Mouse (Mus musculus) midbrain, embryonic 11.5 days (tissue): Measurements from ENCODE around the gene Tanc2. TPM values are rescaled to one million over a fixed set of nuclear protein-coding genes. Genes with fewer than 3 reads are reported as not detected.

Experiments used
- ATAC-seq: fragments of 200-750 bp; cut with Nextera tagmentation; 2 replicates; pipeline ENCODE4 v1.8.0; 2017; ENCODE audit warnings: moderate TSS enrichment, moderate library complexity; ENCODE audit not compliant: low FRiP score
- DNase-seq: peaks from one replicate; pipeline ENCODE4 v3.0.0; 2015; ENCODE audit warnings: low spot score; ENCODE audit errors: missing footprints
- H3K27ac ChIP-seq: fragments of 300-500 bp; sonication (generic); 2 replicates; pipeline ENCODE4 v1.5.1; 2014; ENCODE audit warnings: low read depth, low read length
- H3K27me3 ChIP-seq: fragments of 300-500 bp; sonication (generic); 2 replicates; pipeline ENCODE4 v1.6.1; 2014; ENCODE audit warnings: mild to moderate bottlenecking, low read length, moderate library complexity, mixed read lengths; ENCODE audit not compliant: control insufficient read depth, insufficient read depth
- H3K36me3 ChIP-seq: fragments of 300-500 bp; sonication (generic); 2 replicates; pipeline ENCODE4 v1.6.1; 2014; ENCODE audit warnings: mild to moderate bottlenecking, low read length, moderate library complexity, mixed read lengths; ENCODE audit not compliant: control insufficient read depth, insufficient read depth
- H3K4me1 ChIP-seq: fragments of 300-500 bp; sonication (generic); 2 replicates; pipeline ENCODE4 v1.6.1; 2014; ENCODE audit warnings: low read length; ENCODE audit not compliant: control insufficient read depth, insufficient read depth
- H3K4me2 ChIP-seq: fragments of 300-500 bp; sonication (generic); 2 replicates; pipeline ENCODE4 v1.6.1; 2014; ENCODE audit warnings: mild to moderate bottlenecking, moderate library complexity
- H3K4me3 ChIP-seq: fragments of 300-500 bp; sonication (generic); 2 replicates; pipeline ENCODE4 v1.5.1; 2014; ENCODE audit warnings: low read depth, low read length
- H3K9ac ChIP-seq: fragments of 300-500 bp; sonication (generic); 2 replicates; pipeline ENCODE4 v1.6.1; 2014; ENCODE audit warnings: low read length
- H3K9me3 ChIP-seq: fragments of 300-500 bp; sonication (generic); 2 replicates; pipeline ENCODE4 v1.6.1; 2016; ENCODE audit warnings: low read length; ENCODE audit not compliant: control insufficient read depth
- WGBS: fragments of 180-500 bp; shearing (Covaris S2); extraction: QIAGEN DNeasy Blood & Tissue Kit; methylation state at CpG from one replicate; pipeline ENCODE4 v1.1.7; 2014; 5-methylcytosine and 5-hydroxymethylcytosine counted together
- polyA plus RNA-seq: library from polyadenylated mRNA; unstranded; fragments of >200 nt; fragmentation: Nextera tagmentation; extraction: Ambion mirVana; gene quantifications from 2 replicates; pipeline ENCODE4 v1.2.1, GENCODE M21; 2014

The Tanc2 gene
- polyA plus RNA-seq, 1 experiment from 2014 or later: 9.9 TPM

DNA sequence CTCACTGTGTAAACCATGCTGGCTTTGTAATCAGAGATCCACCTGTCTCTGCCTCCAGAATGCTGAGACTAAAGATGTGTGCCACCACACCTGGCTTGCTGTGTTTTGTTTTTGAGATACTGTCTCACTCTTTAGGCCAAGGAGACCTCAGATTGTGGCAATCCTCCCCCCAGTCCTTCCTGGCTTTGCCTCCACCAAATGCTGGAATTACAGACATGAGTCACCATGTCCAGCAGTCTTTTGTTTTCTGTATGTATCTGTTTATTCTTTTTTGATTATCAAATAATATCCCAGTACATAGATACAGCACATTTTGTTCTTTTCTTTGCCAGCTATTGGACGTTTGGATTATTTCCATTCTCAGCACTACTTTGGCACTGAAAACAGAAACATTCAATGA, 368.8 kb downstream of the Tanc2 start:
- H3K4me2 ChIP-seq: no peak overlapping the region
- H3K4me3 ChIP-seq: no peak overlapping the region
- no peaks in the 10 kb centered on the region for H3K9me3 ChIP-seq
- no peak overlapping the region for H3K27ac ChIP-seq
- WGBS: 70% methylated on average over 1 of the region's 1 CpGs
- ATAC-seq (no peak), DNase-seq (no peak)
- no peak overlapping the region for H3K9ac ChIP-seq
- no peaks in the 10 kb centered on the region for H3K27me3 ChIP-seq
- H3K36me3 ChIP-seq: no peaks in the 10 kb centered on the region
- H3K4me1 ChIP-seq: no peaks in the 10 kb centered on the region

DNA sequence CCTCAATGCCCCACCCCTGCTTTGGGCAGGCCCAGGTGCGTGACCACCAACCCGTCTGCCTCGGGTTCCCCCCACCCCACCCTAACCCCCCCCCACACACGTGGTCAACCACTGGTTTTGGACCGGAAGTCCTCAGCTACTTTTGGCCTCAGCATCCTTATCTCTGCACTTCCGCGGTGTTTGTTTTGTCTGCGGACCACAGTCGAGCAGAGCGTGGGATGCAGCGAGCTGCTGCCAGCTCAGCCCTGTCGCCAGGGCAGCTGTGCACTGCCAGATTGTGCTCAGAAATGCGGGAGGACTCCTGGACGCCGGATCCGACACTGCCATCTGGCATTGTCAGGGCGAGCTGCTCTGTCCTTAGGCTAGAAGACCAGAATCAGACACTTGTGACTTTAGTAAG, 369.6 kb downstream of the Tanc2 start:
- H3K4me2 ChIP-seq: no peak overlapping the region
- ATAC-seq (no peak), DNase-seq (no peak)
- H3K4me3 ChIP-seq: no peak overlapping the region
- H3K9ac ChIP-seq: no peak overlapping the region
- WGBS: 58% methylated on average over 17 of the region's 17 CpGs
- H3K4me1 ChIP-seq: no peaks in the 10 kb centered on the region
- no peaks in the 10 kb centered on the region for H3K36me3 ChIP-seq
- H3K9me3 ChIP-seq: no peaks in the 10 kb centered on the region
- H3K27ac ChIP-seq: no peak overlapping the region
- H3K27me3 ChIP-seq: no peaks in the 10 kb centered on the region

DNA sequence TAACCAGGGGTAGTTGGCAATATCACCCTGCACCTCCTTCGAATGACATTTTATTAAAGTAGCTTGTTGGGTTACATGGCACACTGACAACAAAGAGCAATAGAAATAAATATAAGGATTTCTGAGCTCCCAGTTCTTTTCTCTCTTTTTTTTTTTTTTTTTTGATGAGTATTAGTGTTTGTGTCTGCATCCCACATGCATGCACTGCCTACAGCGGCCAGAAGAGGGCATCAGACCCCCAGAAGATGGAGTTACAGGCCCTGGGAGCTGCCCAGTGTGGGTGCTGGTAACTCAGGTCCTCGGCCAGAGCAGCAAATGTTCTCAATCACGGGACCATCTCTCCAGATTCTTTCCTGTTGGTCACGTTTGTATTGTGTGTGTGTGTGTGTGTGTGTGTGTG, 374.9 kb downstream of the Tanc2 start:
- Histone ChIP-seq H3K4me1 (peaks cover 5% of the 10 kb centered on the region), H3K27ac (no peak overlapping the region), H3K4me2 (no peak overlapping the region), H3K36me3 (no peaks in the 10 kb centered on the region), H3K9me3 (no peaks in the 10 kb centered on the region), H3K4me3 (no peak overlapping the region), H3K27me3 (peaks cover 27% of the 10 kb centered on the region), H3K9ac (no peak overlapping the region)
- DNase-seq (no peak), ATAC-seq (no peak)
- WGBS: 66% methylated on average over 5 of the region's 5 CpGs

DNA sequence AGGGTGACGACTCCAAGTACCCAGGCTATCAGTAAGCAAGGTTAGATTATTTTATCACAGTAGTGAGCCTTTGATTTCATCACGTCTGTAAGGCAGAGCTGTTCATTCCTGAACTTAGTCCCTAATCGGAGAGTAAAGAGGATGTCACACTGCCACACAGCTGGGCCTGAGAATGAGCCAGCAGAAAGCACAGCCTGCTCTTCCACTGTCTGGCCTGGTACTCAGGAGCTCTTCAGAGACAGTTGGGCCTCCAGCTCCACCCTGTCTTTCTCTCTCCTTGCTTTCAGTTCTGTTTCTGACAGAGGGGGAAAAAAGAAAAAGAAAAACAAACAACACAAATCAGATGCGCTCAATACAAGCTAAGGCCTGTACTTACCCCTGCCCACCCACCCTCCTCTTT, 376.5 kb downstream of the Tanc2 start:
- ATAC-seq (no peak), DNase-seq (no peak)
- H3K27ac ChIP-seq: no peak overlapping the region
- H3K27me3 ChIP-seq: peaks cover 27% of the 10 kb centered on the region
- peaks cover 5% of the 10 kb centered on the region for H3K4me1 ChIP-seq
- H3K4me3 ChIP-seq: no peak overlapping the region
- H3K36me3 ChIP-seq: no peaks in the 10 kb centered on the region
- H3K9ac ChIP-seq: no peak overlapping the region
- no peaks in the 10 kb centered on the region for H3K9me3 ChIP-seq
- 71% methylated on average over 4 of the region's 4 CpGs for WGBS
- H3K4me2 ChIP-seq: no peak overlapping the region

DNA sequence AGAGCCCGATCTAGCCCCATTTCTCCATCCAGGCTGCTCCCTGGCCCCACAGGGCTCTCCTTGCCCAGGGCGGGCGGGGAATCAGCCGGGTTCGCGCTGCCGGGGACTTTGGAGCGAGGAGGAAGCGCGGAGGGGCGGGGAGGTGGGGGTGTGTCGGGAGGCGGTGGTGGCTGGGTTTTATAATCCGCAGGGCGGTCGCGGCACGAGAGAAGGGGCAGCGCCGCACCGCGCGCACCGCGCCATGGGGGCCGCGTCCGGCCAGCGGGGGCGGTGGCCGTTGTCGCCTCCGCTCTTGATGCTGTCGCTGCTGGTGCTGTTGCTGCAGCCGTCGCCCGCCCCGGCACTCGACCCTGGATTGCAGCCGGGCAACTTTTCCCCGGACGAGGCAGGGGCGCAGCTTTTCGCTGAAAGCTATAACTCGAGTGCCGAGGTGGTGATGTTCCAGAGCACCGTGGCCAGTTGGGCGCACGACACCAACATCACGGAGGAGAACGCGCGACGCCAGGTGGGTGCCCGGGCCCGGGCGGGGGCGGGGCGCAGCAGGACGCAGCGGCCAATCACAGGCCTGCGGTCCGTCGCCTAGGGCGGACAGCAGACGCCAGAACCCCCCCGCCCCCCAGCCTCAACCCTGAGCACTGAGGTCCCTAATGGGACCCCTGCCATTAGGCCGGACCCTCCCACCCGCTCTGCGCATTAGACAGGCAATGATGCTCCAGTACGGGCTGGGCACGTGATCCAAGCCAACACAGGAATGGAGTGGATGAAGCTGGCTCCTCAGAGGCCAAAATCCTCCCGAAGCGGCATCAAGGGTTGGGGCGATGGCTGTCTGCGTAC, 378.2 kb downstream of the Tanc2 start, which contains the start of gene Ace:
Gene Ace, plus strand, starts transcription at position 205 of the 834 bp plus-strand sequence.
- ATAC-seq (peak; percentile 82), DNase-seq (peak; percentile 93)
- Histone ChIP-seq H3K9me3 (no peaks in the 10 kb centered on the region), H3K4me2 (peak within 1 kb of the TSS; percentile 97), H3K9ac (peak within 1 kb of the TSS; percentile 58), H3K4me3 (peak within 1 kb of the TSS; percentile 55), H3K36me3 (no peaks in the 10 kb centered on the region), H3K27ac (no peak within 1 kb of the TSS), H3K4me1 (peaks cover 5% of the 10 kb centered on the region), H3K27me3 (peaks cover 27% of the 10 kb centered on the region)
- WGBS: under 1% methylated on average over 69 of the region's 76 CpGs

DNA sequence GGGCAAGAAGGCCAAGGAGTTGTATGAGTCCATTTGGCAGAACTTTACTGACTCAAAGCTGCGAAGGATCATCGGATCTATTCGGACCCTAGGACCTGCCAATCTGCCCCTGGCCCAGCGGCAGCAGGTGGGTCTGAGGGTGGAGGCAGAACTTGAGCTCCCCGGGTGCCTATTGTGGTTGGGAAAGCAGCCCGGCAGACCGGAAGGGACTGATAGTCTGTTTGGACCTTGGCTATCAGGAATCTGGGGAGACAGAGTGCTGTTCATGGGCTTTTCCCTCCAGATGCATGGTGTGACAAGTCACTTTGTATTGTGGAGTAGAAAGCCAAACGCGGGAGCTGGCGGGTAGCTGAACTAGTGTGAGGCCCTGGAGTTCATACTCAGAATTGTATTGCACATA, 379.2 kb downstream of the Tanc2 start:
- Histone ChIP-seq H3K4me3 (no peak overlapping the region), H3K9me3 (no peaks in the 10 kb centered on the region), H3K9ac (no peak overlapping the region), H3K36me3 (no peaks in the 10 kb centered on the region), H3K27me3 (peaks cover 27% of the 10 kb centered on the region), H3K27ac (no peak overlapping the region), H3K4me2 (no peak overlapping the region), H3K4me1 (peaks cover 5% of the 10 kb centered on the region)
- ATAC-seq (no peak), DNase-seq (no peak)
- 47% methylated on average over 10 of the region's 10 CpGs for WGBS

DNA sequence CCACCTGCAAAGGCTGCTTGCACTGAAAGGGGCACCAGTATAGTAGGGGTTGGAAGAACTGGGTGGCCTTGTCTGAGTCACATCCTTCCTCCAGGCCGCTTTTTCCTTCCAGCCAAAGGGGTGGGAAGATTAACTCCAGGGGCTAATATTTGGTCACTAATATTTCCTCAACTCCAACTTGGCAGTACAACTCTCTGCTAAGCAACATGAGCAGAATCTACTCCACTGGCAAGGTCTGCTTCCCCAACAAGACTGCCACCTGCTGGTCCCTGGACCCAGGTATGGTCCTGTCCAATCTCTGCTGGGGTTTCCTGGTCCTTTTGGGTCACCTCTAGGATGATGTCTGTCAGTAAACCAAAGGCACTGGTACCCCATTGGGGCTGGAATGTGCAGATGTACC, 379.7 kb downstream of the Tanc2 start:
- H3K36me3 ChIP-seq: no peaks in the 10 kb centered on the region
- H3K9ac ChIP-seq: no peak overlapping the region
- H3K4me2 ChIP-seq: no peak overlapping the region
- H3K4me3 ChIP-seq: no peak overlapping the region
- H3K27ac ChIP-seq: no peak overlapping the region
- H3K9me3 ChIP-seq: no peaks in the 10 kb centered on the region
- ATAC-seq (no peak), DNase-seq (no peak)
- peaks cover 5% of the 10 kb centered on the region for H3K4me1 ChIP-seq
- H3K27me3 ChIP-seq: peaks cover 27% of the 10 kb centered on the region
- 58% methylated on average over 1 of the region's 1 CpGs for WGBS

DNA sequence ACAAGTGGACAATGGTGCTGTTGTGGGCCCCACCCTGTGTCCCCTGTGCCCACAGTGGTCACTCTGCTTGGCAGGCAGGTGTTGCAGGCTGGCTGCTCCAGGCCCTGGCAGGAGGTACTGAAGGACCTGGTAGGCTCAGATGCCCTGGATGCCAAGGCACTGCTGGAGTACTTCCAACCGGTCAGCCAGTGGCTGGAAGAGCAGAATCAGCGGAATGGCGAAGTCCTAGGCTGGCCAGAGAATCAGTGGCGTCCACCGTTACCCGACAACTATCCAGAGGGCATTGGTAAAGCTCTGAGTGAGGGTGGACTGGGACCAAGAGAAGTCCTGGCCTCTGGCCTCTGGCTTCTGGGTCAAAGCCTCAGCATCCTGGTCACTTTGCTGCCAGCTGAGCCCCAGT, 384.8 kb downstream of the Tanc2 start:
- H3K4me1 ChIP-seq: no peaks in the 10 kb centered on the region
- H3K4me3 ChIP-seq: no peak overlapping the region
- no peaks in the 10 kb centered on the region for H3K27me3 ChIP-seq
- no peak overlapping the region for H3K27ac ChIP-seq
- DNase-seq (no peak), ATAC-seq (no peak)
- H3K9me3 ChIP-seq: no peaks in the 10 kb centered on the region
- no peak overlapping the region for H3K4me2 ChIP-seq
- no peak overlapping the region for H3K9ac ChIP-seq
- no peaks in the 10 kb centered on the region for H3K36me3 ChIP-seq
- WGBS: 95% methylated on average over 6 of the region's 6 CpGs

DNA sequence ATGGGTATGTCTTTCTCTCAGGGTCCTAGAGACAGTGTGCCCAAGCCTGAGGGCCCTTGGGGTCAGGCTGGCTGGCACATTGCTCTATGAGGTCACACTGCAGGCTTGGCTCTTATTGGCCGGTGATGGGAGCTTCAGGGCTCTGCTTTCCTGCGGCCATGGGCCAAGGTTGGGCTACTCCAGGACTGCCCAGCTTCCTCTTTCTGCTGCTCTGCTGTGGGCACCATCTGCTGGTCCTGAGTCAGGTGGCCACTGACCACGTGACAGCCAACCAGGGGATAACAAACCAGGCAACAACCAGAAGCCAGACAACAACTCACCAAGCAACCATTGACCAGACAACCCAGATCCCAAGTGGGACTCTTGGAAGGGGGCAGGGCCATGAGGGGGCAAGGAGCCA, 385.3 kb downstream of the Tanc2 start:
- H3K27me3 ChIP-seq: no peaks in the 10 kb centered on the region

More for the DNA sequence above, 385.3 kb downstream of the Tanc2 start:
- no peak overlapping the region for H3K9ac ChIP-seq
- WGBS: 71% methylated on average over 3 of the region's 3 CpGs
- no peak overlapping the region for H3K4me2 ChIP-seq
- DNase-seq (no peak), ATAC-seq (no peak)
- no peaks in the 10 kb centered on the region for H3K4me1 ChIP-seq
- H3K9me3 ChIP-seq: no peaks in the 10 kb centered on the region
- H3K4me3 ChIP-seq: no peak overlapping the region
- H3K36me3 ChIP-seq: no peaks in the 10 kb centered on the region
- H3K27ac ChIP-seq: no peak overlapping the region
